Mouse (Mus musculus): ENCODE measurements around the gene Pias4. TPM values are rescaled to one million over a fixed set of nuclear protein-coding genes. Genes with fewer than 3 reads are reported as not detected.
A peak's percentile ranks its signal among the peaks of the same experiment; 100 is the strongest.

Pias4 gene
- total RNA-seq, 2 experiments from 2014 or later: 24.3 to 25.8 TPM

DNA sequence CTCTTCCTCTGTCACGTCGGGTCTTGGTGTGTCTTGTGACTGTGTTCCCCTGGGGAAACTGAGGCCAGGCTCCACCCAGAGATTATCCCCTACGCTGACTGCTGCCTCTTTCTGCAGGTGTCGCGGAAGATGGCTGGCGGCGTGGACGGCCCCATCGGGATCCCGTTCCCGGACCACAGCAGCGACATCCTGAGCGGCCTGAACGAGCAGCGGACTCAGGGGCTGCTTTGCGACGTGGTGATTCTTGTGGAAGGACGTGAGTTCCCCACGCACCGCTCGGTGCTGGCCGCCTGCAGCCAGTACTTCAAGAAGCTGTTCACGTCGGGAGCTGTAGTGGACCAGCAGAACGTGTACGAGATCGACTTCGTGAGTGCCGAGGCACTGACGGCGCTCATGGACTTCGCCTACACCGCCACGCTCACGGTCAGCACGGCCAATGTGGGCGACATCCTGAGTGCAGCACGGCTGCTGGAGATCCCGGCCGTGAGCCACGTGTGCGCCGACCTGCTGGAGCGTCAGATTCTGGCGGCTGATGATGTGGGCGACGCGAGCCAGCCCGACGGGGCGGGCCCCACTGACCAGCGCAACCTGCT lies 23.8 kb downstream of the Pias4 start:
- intact Hi-C loops (cut with DNase I): no loop called here
- no peak for DNase-seq (ENCODE audit: extremely low spot score in 1 of 2, low spot score in 2 of 2)

DNA sequence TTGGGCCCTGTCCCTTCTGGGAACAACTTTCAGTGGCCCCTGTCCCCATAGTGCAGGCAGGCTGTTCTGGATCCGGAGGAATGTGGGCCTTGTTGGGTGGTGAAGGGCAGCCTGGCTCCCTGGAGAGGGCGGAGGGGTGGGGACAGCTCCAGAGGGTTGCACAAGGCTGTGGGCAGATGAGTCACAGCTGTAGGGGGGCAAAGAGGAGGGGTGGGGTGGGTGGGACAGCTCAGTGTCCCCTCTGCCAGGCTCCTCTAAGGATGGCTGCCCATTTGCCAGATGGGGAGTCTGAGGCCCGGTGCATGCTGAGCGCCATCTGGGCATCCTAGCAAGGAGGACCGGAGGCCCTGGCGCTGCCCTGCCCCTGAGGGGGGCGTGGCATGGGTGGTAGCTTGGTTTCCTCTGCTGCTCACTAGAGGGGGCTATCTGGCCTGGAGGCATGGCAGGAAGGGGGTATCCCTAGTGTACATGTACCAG lies 24.5 kb downstream of the Pias4 start:
- DNase-seq (ENCODE audit: extremely low spot score in 1 of 2, low spot score in 2 of 2): no peak
- intact Hi-C loops (cut with DNase I): no loop called here

GRCm38 (mm10) chr10:81142551-81142981 lies 25.2 kb downstream of the Pias4 start:
- peak in 1 of 2 experiments; percentile 51 for DNase-seq (ENCODE audit: extremely low spot score in 1 of 2, low spot score in 2 of 2)
- intact Hi-C loops (cut with DNase I): no loop called here

DNA sequence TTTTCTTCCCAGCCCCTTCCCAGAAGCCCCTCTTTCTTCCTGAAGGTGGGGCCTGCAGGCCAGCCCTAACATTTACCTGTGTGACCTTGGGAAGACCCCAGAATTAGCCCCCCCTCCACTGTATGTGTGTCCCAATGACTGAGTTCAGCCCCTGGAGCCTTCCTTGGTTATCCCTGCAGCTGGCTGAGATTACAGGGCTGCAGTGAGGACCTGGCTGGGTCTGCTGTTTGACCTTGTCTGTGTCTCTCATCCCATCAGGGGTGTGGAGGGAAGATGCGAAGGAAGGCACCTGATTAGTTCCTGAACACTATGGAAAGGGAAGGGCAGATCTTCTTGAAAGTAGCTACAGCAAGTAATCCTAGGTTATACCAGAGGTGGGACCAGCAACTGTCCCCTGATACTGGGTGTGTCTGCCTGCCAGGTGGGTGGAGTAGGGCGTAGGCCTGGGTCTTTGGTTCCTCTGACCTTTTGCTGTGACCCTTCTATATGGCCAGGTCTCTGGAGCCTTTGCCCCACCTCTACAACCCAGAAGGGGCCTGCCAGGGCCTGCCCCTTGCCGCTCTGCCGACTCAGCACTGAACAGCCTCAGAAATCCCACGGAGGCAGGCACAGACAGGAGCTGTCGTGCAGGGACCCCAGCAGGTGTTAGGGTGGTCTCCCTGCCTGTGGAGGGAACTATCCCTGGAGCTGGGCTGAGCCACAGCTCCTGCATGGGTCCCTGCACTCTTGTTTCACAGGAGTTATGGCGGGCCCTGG lies 26.1 kb downstream of the Pias4 start:
- no peak for DNase-seq (ENCODE audit: extremely low spot score in 1 of 2, low spot score in 2 of 2)
- intact Hi-C loops (cut with DNase I): no loop called here

DNA sequence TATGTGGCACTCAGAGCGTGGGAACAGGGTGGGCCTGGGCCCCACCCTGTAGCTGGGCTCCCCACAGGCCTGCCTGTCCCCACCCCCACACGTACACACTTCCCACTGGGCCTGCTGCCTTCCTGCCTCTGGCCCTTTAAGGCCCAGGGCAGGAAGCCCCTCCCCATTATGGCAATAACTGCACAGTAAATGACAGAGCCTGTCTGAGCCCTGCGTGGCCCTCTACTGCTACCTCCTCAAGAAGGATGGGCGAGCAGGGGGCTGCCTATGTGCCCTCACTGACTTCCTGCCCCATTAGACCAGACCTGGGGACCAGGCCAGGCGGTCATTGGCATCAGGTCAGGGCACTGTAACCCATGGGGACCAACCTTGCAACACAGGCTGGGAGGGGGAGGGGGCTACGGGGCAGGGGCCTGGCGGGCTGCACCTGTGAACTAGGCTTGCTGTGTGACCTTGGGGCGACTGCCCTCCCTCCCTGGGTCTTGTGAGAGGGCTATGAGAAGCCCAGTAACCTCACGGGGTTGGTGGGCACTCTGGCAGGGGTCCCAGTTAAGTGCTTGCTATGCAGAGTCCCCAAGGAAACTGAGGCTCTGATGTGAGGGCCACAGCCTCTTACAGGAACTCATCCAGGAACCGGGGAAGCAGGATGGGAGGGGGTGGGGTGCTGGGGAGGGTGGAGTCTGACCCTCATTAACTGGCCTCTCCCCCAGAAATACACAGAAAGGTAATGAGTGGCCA lies 26.8 kb downstream of the Pias4 start:
- DNase-seq (ENCODE audit: extremely low spot score in 1 of 2, low spot score in 2 of 2): peak in 1 of 2 experiments; percentile 69
- intact Hi-C loops (cut with DNase I): no loop called here

GRCm38 (mm10) chr10:81140005-81140404 lies 27.7 kb downstream of the Pias4 start:
- intact Hi-C loops (cut with DNase I): no loop called here
- DNase-seq (ENCODE audit: extremely low spot score in 1 of 2, low spot score in 2 of 2): peak in 1 of 2 experiments; percentile 59

DNA sequence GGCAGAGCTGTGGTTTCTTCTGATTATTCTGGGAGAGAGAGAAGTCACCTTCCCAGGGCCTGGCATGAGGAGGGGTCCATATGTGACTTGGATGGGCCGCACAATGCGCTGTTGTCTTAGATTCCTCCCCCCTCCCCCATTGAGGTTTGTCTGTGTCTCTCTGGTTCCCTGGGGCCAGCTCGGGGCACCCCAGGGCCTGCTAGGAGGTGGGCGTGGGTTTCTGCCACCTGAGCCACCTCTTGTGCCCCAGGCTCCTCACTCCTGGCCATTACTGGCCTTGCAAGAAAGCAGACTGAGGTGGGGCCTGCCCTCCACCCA lies 28.2 kb downstream of the Pias4 start:
- intact Hi-C loops (cut with DNase I): no loop called here
- DNase-seq (ENCODE audit: extremely low spot score in 1 of 2, low spot score in 2 of 2): no peak

DNA sequence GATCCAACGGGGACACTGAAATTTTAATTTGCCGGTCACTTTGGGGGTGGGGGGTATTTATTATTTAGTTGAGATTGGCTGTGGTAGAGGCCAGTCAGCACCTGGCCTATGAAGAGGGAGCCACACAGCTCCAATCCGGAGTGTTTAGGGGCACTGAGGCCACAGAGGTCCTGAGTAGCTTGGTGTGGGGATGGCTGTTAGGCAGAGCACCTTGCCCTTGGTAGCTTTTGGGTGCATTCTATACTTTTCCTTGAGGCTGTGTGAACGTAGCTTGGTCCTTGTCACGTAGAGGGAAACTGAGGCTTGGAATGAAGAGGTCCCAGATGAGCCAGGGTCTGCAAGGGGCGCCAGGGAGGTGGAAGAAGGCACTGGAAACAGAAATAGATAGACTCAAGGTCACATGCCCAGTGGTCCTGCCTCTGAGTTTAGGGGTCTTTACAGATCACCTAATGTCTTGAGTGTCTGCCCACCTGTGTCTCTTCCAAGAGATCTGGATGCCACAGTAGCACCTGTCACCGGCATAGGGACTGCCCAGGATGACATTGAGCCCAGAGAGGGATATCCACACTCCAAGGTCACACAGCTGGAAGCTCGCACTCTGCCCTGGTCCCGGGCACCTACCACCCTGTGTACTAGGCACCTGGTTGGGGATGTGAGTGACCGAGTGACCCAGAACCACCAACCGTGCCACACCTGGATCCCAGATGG lies 28.7 kb downstream of the Pias4 start:
- DNase-seq (ENCODE audit: extremely low spot score in 1 of 2, low spot score in 2 of 2): no peak
- intact Hi-C loops (cut with DNase I): no loop called here

DNA sequence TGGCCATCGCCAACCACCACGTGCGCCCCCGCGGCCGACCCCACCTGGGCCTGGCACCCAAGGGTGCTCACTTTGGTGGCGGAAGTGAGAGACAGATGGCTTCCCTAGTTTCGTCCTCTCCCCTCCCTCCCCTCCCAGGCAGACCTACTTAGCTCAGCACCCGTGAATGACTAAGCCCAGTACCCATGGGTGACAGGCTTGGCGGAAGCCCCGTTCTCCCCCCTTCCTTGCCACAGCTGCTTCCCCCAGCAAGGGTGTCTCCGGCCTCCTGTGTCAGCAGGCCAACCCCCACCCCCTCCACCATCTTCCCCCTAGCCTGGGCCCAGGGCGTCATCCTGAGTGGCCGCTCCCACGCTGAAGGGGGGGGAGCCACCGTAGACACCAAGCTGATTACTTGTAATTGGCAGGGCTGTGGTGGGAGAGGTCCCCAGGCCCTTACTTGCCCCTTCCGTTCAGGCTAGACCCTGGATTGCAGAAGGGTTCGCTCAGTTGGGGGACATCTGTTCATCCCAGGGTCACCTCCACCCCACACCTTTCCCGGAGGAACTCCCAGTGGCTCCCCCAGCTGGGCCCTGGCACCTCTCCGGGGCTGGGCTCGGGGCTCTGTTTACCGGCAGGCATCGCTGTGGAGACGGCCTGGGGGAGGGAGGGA lies 29.5 kb downstream of the Pias4 start:
- DNase-seq (ENCODE audit: extremely low spot score in 1 of 2, low spot score in 2 of 2): peak in 1 of 2 experiments; percentile 73
- intact Hi-C loops (cut with DNase I): no loop called here

DNA sequence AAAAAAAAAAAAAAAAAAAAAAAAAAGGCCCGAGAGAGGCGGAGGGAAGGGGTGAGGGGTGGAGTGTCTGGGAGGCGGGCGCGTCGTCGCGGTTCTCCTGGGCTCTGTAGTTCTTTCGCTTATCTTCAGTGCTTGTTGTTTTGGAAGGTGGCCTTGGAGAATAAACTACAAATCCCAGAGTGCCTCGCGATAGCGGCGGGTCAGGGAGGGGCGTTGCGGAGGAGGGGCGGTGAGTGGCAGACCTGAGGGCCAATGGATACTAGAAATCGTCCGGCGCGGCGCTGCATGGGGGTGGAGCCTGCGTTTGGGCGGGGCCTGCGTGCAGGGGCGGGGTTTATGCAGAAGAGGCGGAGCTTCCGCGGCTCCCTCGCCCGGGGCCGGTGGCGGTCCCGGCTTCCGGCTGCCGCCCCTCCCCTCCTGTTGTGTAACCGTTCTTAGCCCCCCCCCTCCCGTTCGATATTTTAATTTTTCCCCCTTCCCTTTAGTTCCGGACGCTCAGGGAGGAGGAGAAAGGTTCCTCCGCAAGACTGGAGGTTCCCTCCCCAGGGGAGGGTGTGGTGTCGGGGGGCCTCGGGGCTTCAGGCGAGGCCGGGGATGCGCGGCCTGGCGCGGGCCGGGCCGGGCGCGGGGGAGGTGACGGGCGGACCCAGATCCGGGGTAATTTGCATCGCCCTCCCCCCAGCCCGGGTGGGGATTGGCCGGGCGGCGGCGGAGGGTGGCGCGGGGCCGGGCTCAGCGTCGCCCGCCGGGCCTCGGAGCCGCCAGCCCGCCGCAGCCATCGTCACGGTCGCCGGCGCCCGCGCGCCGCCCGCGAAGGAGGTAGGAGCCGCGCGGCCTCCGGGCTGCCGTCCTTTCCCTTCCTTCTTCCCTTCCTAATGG lies 30.2 kb downstream of the Pias4 start:
- DNase-seq (ENCODE audit: extremely low spot score in 1 of 2, low spot score in 2 of 2): peak; percentile 98 to 99
- intact Hi-C loops (cut with DNase I): no loop called here

DNA sequence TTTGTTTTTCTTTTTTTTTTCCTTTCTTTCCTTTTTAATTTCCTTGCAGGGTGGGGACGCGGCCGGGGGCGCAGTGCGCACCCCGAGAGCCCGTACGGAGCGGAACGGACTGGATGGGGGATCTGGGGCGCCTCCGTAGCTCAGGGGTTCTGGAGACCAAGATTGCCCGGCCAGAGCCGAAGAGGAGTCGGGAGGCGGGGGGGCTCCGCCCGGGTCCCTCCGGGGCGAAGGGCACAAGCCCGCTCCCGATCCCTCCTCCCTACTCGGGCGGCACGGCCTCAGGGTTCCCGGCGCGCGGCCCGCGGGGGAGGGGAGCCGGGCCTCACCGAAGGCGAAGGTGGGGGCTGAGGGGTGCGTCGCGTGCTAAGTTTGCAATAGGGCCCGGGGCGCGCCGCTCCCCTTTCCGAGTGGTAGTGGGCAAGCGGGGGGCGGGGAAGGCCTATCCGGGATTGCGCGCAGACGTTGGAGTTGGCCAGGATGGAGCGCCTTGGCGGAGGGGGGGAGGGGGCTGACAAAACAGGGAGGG lies 31.0 kb downstream of the Pias4 start:
- intact Hi-C loops (cut with DNase I): no loop called here
- DNase-seq (ENCODE audit: extremely low spot score in 1 of 2, low spot score in 2 of 2): no peak

DNA sequence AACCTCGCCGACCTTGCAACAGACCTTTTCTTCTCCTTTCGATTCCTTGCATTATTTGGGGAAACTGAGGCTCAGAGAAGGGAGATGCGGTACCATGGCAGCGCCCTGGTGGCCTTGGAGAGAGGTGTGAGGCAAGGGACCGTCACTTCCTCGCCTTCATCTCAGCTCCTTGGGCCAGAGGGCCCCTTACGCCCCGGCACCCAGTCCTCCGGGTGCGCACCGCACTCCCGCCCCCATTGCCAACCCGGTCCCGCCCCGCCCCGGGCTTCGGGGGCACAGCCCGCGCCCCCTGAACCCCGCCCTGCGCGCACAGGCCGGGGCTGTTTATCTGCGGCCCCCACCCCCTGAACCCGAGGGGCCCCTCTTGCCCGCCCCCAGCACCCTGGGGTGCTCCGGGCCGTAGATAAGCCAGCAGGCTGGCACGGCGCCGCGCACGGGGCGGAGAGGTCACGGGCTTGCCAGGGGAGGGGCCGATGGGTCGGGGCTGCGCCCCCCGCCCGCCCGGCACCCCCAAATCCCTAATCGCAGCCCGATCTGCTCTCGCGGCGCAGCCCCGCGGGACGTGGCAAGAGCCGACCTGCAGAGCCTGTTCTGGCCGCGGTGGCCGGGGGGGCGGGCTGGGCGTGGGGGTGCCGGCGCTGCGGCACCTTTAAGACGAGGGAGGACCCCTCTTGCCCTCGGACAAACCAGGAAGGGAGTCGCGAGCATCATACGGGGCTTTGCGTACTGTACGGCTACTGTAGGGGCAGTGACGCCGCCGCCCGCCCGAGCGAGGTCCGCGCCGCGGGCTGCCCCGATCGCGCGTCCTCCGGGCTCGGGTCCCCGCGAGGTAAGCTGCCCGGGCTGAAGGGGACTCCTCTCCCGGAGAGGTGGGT lies 31.7 kb downstream of the Pias4 start:
- intact Hi-C loops (cut with DNase I): no loop called here
- peak; percentile 69 to 89 for DNase-seq (ENCODE audit: extremely low spot score in 1 of 2, low spot score in 2 of 2)

GRCm38 (mm10) chr10:81134966-81135681 lies 32.6 kb downstream of the Pias4 start, which contains the start of gene Zbtb7a:
Gene Zbtb7a, plus strand, starts transcription at chr10:81135220.
- intact Hi-C loops (cut with DNase I): no loop called here
- DNase-seq (ENCODE audit: extremely low spot score in 1 of 2, low spot score in 2 of 2): peak in 1 of 2 experiments; percentile 72

DNA sequence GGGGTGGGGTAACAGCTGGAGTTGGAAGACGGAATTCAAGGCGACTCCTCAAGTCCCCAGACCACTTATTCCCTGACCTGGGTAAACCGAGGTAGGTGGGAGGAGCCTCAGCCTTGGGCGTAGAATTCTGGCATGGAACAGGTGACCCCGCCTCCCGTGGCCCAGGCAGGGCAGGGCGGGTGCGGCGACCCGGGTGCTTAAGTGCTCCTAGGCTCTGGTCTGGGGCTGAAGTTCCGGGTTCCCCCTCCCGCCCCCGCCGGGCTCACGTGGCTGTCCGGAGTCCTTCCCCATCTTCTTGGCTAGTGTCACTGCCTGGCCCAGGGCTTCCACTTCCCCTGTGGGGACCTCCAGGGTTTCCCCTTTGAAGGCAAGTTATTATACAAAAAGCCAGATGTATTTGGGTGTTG lies 33.5 kb downstream of the Pias4 start:
- intact Hi-C loops (cut with DNase I): no loop called here
- DNase-seq (ENCODE audit: extremely low spot score in 1 of 2, low spot score in 2 of 2): peak in 1 of 2 experiments; percentile 81

GRCm38 (mm10) chr10:81123500-81123899 lies 44.2 kb downstream of the Pias4 start:
- intact Hi-C loops (cut with DNase I): no loop called here
- no peak for DNase-seq (ENCODE audit: extremely low spot score in 1 of 2, low spot score in 2 of 2)

DNA sequence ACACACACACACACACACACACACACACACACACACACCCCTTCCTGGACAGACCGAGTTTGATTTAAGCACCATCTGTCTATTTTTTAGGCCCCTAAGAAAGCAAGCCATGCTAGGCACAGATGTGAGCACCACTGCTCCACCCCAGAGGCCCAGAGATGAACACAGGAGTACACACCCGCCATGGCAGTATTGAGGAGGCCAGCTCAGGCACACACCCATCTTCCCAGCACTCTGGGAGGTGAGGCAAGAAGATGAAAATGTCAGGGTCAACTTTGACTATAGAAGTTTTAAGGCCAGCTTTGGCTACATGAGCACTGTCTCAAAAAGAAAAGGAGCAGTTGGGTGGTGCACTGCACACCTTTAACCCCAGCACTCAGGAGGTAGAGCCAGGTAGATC lies 44.8 kb downstream of the Pias4 start:
- no peak for DNase-seq (ENCODE audit: extremely low spot score in 1 of 2, low spot score in 2 of 2)
- intact Hi-C loops (cut with DNase I): no loop called here

Data from left cerebral cortex, postnatal 10 days (tissue).